ENCODE assay signal across 8 mouse cellular contexts in genomic region chr13:29855281-29856031, GRCm38 (mm10). TPM values are rescaled to one million over a fixed set of nuclear protein-coding genes. Genes with fewer than 3 reads are reported as not detected.
DNase-seq lines count a peak whose midpoint lies in the region; ATAC-seq and TF ChIP-seq lines count a peak whose summit lies in the region.

Gene Cdkal1 (minus strand): TSS chr13:29855674.

- peak within 1 kb of the TSS; percentile 3; the same call in 1 of the 2 replicates for H3K27ac ChIP-seq in CH12.LX (ENCODE audit: insufficient read depth, low read depth)
- H3K27ac ChIP-seq in forebrain, embryonic 12.5 days = peak within 1 kb of the TSS; percentile 81
- peak within 1 kb of the TSS; percentile 85 for H3K27ac ChIP-seq in liver, postnatal 0 days (ENCODE audit: low read depth)
- H3K27ac ChIP-seq in neural tube, embryonic 14.5 days (ENCODE audit: low read depth, low read length) = peak within 1 kb of the TSS; percentile 55; the same call in 1 of the 2 replicates

- under 1% methylated on average over 33 of the region's 33 CpGs for WGBS in forebrain, embryonic 12.5 days
- under 1% methylated on average over 33 of the region's 33 CpGs for whole genome bisulfite sequencing in large intestine, adult 2 months
- WGBS in liver, postnatal 0 days (ENCODE audit: insufficient replicate concordance) = under 1% methylated on average over 32 of the region's 33 CpGs
- WGBS in neural tube, embryonic 14.5 days = under 1% methylated on average over 33 of the region's 33 CpGs

- peak; percentile 85 for TF ChIP-seq POLR2A in CH12.LX (IDR thresholded peaks at IDR 0.05; ENCODE audit: low read depth, low read length)

- in situ Hi-C loops in CH12.LX (cut with MboI; ENCODE audit: low pct_ligation_motif_present, low pct_unique_long_range_greater_than_20kb, low sequenced_read_pairs) = loop anchor here (10.0 kb wide), 1 partner anchor 399 kb away; no protein-coding TSS in a partner anchor

- DNase-seq in CH12.LX (ENCODE audit: extremely low read depth) = peak; percentile 81
- DNase-seq in c-Kit-positive CD71-positive TER-119-negative erythroid progenitor cells, embryonic 14.5 days (ENCODE audit: low read depth) = peak; percentile 80
- DNase-seq in heart, postnatal 10 days = peak; percentile 91
- peak; percentile 46 for DNase-seq in large intestine, adult 2 months (ENCODE audit: low read depth, low spot score)
- DNase-seq in liver, postnatal 0 days = peak; percentile 85
- DNase-seq in testis, postnatal 10 days (ENCODE audit: low spot score) = peak; percentile 88

- H3K4me3 ChIP-seq in CH12.LX (replicated peaks in 1 of 3; ENCODE audit: low read depth in 2 of 3, low read length in 2 of 3, poor library complexity in 1 of 3) = peak within 1 kb of the TSS; percentile 66 to 85 (median 84)
- peak within 1 kb of the TSS; percentile 80 for H3K4me3 ChIP-seq in forebrain, embryonic 12.5 days (replicated peaks)
- peak within 1 kb of the TSS; percentile 82 for H3K4me3 ChIP-seq in liver, postnatal 0 days (ENCODE audit: low read depth, low read length)
- H3K4me3 ChIP-seq in neural tube, embryonic 14.5 days (ENCODE audit: low read depth, low read length) = peak within 1 kb of the TSS; percentile 73

- TF ChIP-seq EP300 in CH12.LX (IDR thresholded peaks at IDR 0.05; ENCODE audit: low read length) = no peak
- no peak for TF ChIP-seq EP300 in liver, postnatal 0 days (IDR thresholded peaks at IDR 0.05; ENCODE audit: low read depth)

- peak within 1 kb of the TSS; percentile 82; the same call in 1 of the 2 replicates for H3K4me2 ChIP-seq in CH12.LX (ENCODE audit: insufficient read depth, low read depth, poor library complexity, severe bottlenecking)
- peak within 1 kb of the TSS; percentile 66 for H3K4me2 ChIP-seq in forebrain, embryonic 12.5 days
- peak within 1 kb of the TSS; percentile 76 for H3K4me2 ChIP-seq in liver, postnatal 0 days (ENCODE audit: low read depth, low read length)
- peak within 1 kb of the TSS; percentile 71 for H3K4me2 ChIP-seq in neural tube, embryonic 14.5 days (ENCODE audit: low read depth, low read length)

- H3K9me3 ChIP-seq in CH12.LX (replicated peaks; ENCODE audit: low read length) = no peaks in the 10 kb centered on the region
- no peaks in the 10 kb centered on the region for H3K9me3 ChIP-seq in forebrain, embryonic 12.5 days
- no peaks in the 10 kb centered on the region for H3K9me3 ChIP-seq in liver, postnatal 0 days (ENCODE audit: low read length)
- H3K9me3 ChIP-seq in neural tube, embryonic 14.5 days (ENCODE audit: control insufficient read depth, low read length) = no peaks in the 10 kb centered on the region

- intact Hi-C loops in heart, postnatal 10 days (cut with DNase I) = loop anchor here (2.0 kb wide), 2 partner anchors 127 to 405 kb away; no protein-coding TSS in a partner anchor

- H3K9ac ChIP-seq in CH12.LX (ENCODE audit: insufficient read depth, low read depth) = peak within 1 kb of the TSS; percentile 51
- H3K9ac ChIP-seq in forebrain, embryonic 12.5 days = peak within 1 kb of the TSS; percentile 82
- H3K9ac ChIP-seq in liver, postnatal 0 days (replicated peaks) = peak within 1 kb of the TSS; percentile 78
- H3K9ac ChIP-seq in neural tube, embryonic 14.5 days (replicated peaks; ENCODE audit: low read depth, low read length) = peak within 1 kb of the TSS; percentile 68

- no peaks in the 10 kb centered on the region for H3K27me3 ChIP-seq in CH12.LX (replicated peaks)
- H3K27me3 ChIP-seq in forebrain, embryonic 12.5 days = no peaks in the 10 kb centered on the region
- no peaks in the 10 kb centered on the region for H3K27me3 ChIP-seq in liver, postnatal 0 days (ENCODE audit: insufficient read depth, low read length)
- no peaks in the 10 kb centered on the region for H3K27me3 ChIP-seq in neural tube, embryonic 14.5 days (ENCODE audit: control insufficient read depth, insufficient read depth, low read length)

- H3K79me2 ChIP-seq in CH12.LX (replicated peaks; ENCODE audit: control insufficient read depth, extremely low read depth, insufficient read depth, poor library complexity, severe bottlenecking) = peaks cover 22% of the 10 kb centered on the region

- dilution Hi-C loops in CH12.LX (cut with MboI; ENCODE audit: extremely low pct_ligation_motif_present, extremely low pct_unique_long_range_greater_than_20kb, low sequenced_read_pairs) = no loop called here

- H3K4me1 ChIP-seq in CH12.LX (ENCODE audit: control insufficient read depth in 1 of 2, insufficient read depth in 2 of 2) = peaks cover 2 to 32% of the 10 kb centered on the region in 2 experiments; a peak in 3 of 4 replicates
- H3K4me1 ChIP-seq in forebrain, embryonic 12.5 days = peaks cover 11% of the 10 kb centered on the region
- H3K4me1 ChIP-seq in liver, postnatal 0 days (ENCODE audit: insufficient read depth) = no peaks in the 10 kb centered on the region
- peaks cover 3% of the 10 kb centered on the region; the same call in 1 of the 2 replicates for H3K4me1 ChIP-seq in neural tube, embryonic 14.5 days (ENCODE audit: control insufficient read depth, insufficient read depth, low read length)

- TF ChIP-seq CTCF in CH12.LX (conservative IDR thresholded peaks at IDR 0.05 in 1 of 2, IDR thresholded peaks at IDR 0.05 in 1 of 2; ENCODE audit: low read depth in 2 of 2, low read length in 2 of 2) = no peak
- no peak for TF ChIP-seq CTCF in liver, postnatal 0 days (IDR thresholded peaks at IDR 0.05; ENCODE audit: low read depth)

- peak; percentile 84 for ATAC-seq in forebrain, embryonic 12.5 days (ENCODE audit: low FRiP score)
- ATAC-seq in liver, postnatal 0 days = peak; percentile 91
- peak; percentile 92 for ATAC-seq in neural tube, embryonic 14.5 days (ENCODE audit: low read depth)

- H3K36me3 ChIP-seq in CH12.LX (replicated peaks in 1 of 2; ENCODE audit: control insufficient read depth in 1 of 2, insufficient read depth in 1 of 2, low read length in 1 of 2) = peaks cover 3 to 28% of the 10 kb centered on the region in 2 experiments
- peaks cover 9% of the 10 kb centered on the region; the same call in 1 of the 2 replicates for H3K36me3 ChIP-seq in forebrain, embryonic 12.5 days (replicated peaks)
- H3K36me3 ChIP-seq in liver, postnatal 0 days (replicated peaks; ENCODE audit: insufficient read depth, low read length) = peaks cover 3% of the 10 kb centered on the region; the same call in 1 of the 2 replicates
- no peaks in the 10 kb centered on the region for H3K36me3 ChIP-seq in neural tube, embryonic 14.5 days (ENCODE audit: control insufficient read depth, insufficient read depth, low read length)

- no peak for TF ChIP-seq RAD21 in CH12.LX (IDR thresholded peaks at IDR 0.05; ENCODE audit: low read depth, low read length)

TF ChIP-seq in CH12.LX, 34 proteins besides CTCF, POLR2A, EP300 and RAD21 (continues in another document):
- TF ChIP-seq HCFC1 (IDR thresholded peaks at IDR 0.05; ENCODE audit: low read depth, low read length) = peak; percentile 91
- peak; percentile 89 for TF ChIP-seq MYC (IDR thresholded peaks at IDR 0.05; ENCODE audit: low read depth, low read length)
- TF ChIP-seq ZKSCAN1 (IDR thresholded peaks at IDR 0.05; ENCODE audit: borderline replicate concordance, low read depth, low read length) = no peak
- peak; percentile 51; the same call in 1 of the 2 replicates for TF ChIP-seq JUND (conservative IDR thresholded peaks at IDR 0.05; ENCODE audit: low read depth, low read length)
- TF ChIP-seq ZNF384 (IDR thresholded peaks at IDR 0.05; ENCODE audit: low read depth, low read length) = peak; percentile 45
- peak; percentile 60; the same call in 1 of the 2 replicates for TF ChIP-seq MAX (IDR thresholded peaks at IDR 0.05; ENCODE audit: low read length)
- no peak for TF ChIP-seq USF1 (IDR thresholded peaks at IDR 0.05; ENCODE audit: low read depth, low read length)
- TF ChIP-seq PAX5 (IDR thresholded peaks at IDR 0.05; ENCODE audit: low read length) = no peak
- TF ChIP-seq ELF1 (IDR thresholded peaks at IDR 0.05; ENCODE audit: low read depth, low read length) = peak; percentile 77
- TF ChIP-seq NRF1 (IDR thresholded peaks at IDR 0.05; ENCODE audit: low read depth, low read length) = peak; percentile 91
- TF ChIP-seq UBTF (IDR thresholded peaks at IDR 0.05; ENCODE audit: low read depth, low read length) = no peak; the same call in 1 of the 2 replicates
- TF ChIP-seq POLR2AphosphoS2 (IDR thresholded peaks at IDR 0.05; ENCODE audit: low read depth, low read length) = no peak; the same call in 1 of the 2 replicates
- TF ChIP-seq TCF12 (IDR thresholded peaks at IDR 0.05; ENCODE audit: low read depth, low read length) = peak; percentile 91
- TF ChIP-seq MAFK (IDR thresholded peaks at IDR 0.05; ENCODE audit: insufficient replicate concordance, low read length) = no peak
- TF ChIP-seq E2F4 (IDR thresholded peaks at IDR 0.05; ENCODE audit: insufficient replicate concordance, low read depth, low read length) = peak; percentile 91; the same call in 1 of the 2 replicates
- peak; percentile 83 for TF ChIP-seq SIN3A (IDR thresholded peaks at IDR 0.05; ENCODE audit: low read length)
- peak; percentile 78; the same call in 1 of the 2 replicates for TF ChIP-seq MXI1 (IDR thresholded peaks at IDR 0.05; ENCODE audit: low read depth, low read length)
- no peak for TF ChIP-seq ZMIZ1 (IDR thresholded peaks at IDR 0.05; ENCODE audit: low read depth, low read length)
- TF ChIP-seq ETS1 (conservative IDR thresholded peaks at IDR 0.05; ENCODE audit: low read depth, low read length) = no peak
- no peak for TF ChIP-seq CHD1 (IDR thresholded peaks at IDR 0.05; ENCODE audit: low read depth, low read length)
- no peak for TF ChIP-seq SMC3 (IDR thresholded peaks at IDR 0.05; ENCODE audit: low read depth, low read length)
- no peak; the same call in 1 of the 2 replicates for TF ChIP-seq GABPA (IDR thresholded peaks at IDR 0.05; ENCODE audit: insufficient replicate concordance, low read depth, low read length)
- TF ChIP-seq ZC3H11A (IDR thresholded peaks at IDR 0.05; ENCODE audit: low read depth, low read length) = no peak
- TF ChIP-seq BHLHE40 (IDR thresholded peaks at IDR 0.05; ENCODE audit: low read depth, low read length) = no peak
- no peak for TF ChIP-seq CHD2 (IDR thresholded peaks at IDR 0.05; ENCODE audit: low read length)
- peak; percentile 9; the same call in 1 of the 2 replicates for TF ChIP-seq JUN (IDR thresholded peaks at IDR 0.05; ENCODE audit: insufficient read depth, low read depth, low read length)

RNA-seq across cellular contexts. Expression of gene Cdkal1, which starts in this region (rescaled TPM):
- 9.5 and 11.3 TPM in 2 replicates for total RNA-seq in CH12.LX (2012; rRNA removed)
- total RNA-seq in CH12.LX (2014; rRNA removed) = 8.7 and 13.3 TPM in 2 replicates
- 13.7 and 14.9 TPM in 2 replicates for polyA plus RNA-seq in CH12.LX (2012; ENCODE audit: insufficient read length, low read depth)
- 33.9 and 37.2 TPM in 2 replicates for polyA plus RNA-seq in forebrain, embryonic 12.5 days (2016; fragmentation: Nextera tagmentation; extraction: Ambion mirVana)
- 10 to 100 TPM; 29.2 to 32.1 TPM for total RNA-seq in heart, postnatal 10 days (2021)
- 1.5 and 1.9 TPM in 2 replicates for polyA plus RNA-seq in large intestine, adult 2 months (2012; rRNA removed)
- 6.4 and 8.7 TPM in 2 replicates for polyA plus RNA-seq in liver, postnatal 0 days (2015; fragmentation: Nextera tagmentation; extraction: Ambion mirVana)
- polyA plus RNA-seq in neural tube, embryonic 14.5 days (2014; fragmentation: Nextera tagmentation; extraction: Ambion mirVana) = 21.1 and 24.0 TPM in 2 replicates

Comparison
In these comparisons a context has a peak if more than half of its experiments do, and no peak if none do; other contexts are left out.
1. Peak in every context shown above with its lines: DNase-seq, ATAC-seq, H3K4me3 ChIP-seq and H3K27ac ChIP-seq.
2. H3K27ac ChIP-seq: peak in every context shown above with its lines; median percentile 85 in liver, postnatal 0 days; 81 in forebrain, embryonic 12.5 days; 55 in neural tube, embryonic 14.5 days; 3 in CH12.LX.